ENCODE assay signal across 14 mouse cellular contexts in the genomic region with DNA sequence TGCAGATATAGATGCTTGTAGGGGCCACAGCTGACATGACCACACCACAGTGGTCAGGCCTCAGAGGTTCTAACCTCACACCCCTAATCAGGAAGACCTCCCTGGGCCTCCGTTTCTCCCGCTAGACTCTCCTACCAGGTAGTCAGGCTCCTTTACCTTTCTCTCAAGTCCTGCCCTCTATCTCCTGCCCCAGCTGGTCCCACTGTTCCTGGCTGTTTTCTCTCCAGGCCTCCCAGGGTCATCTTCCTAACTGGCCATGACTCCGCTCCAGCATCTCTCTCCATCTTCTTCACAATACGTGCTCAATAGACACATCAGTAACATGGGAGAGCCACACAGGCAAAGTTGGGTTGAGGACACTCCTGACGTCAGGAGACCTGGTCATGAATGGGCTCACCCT. TPM values are rescaled to one million over a fixed set of nuclear protein-coding genes. Genes with fewer than 3 reads are reported as not detected.
A peak's percentile ranks its signal among the peaks of the same experiment; 100 is the strongest.
DNase-seq lines count a peak whose midpoint lies in the region; ATAC-seq lines count a peak whose summit lies in the region.
"Had no signal": no experiment of that assay in that cellular context is flagged by ENCODE, and none has a peak within 500 bp of the region (broad histone marks: within the 10 kb centered on the region; RNA-seq: fewer than 3 reads in every experiment).

No protein-coding gene starts in this region.

- peaks cover 53% of the 10 kb centered on the region for H3K36me3 ChIP-seq in embryonic facial prominence, embryonic 10.5 days (replicated peaks)
- H3K36me3 ChIP-seq in forebrain, embryonic 16.5 days (ENCODE audit: control insufficient read depth, insufficient read depth): no peaks in the 10 kb centered on the region
- peaks cover 62% of the 10 kb centered on the region for H3K36me3 ChIP-seq in midbrain, embryonic 10.5 days

- DNase-seq in heart, adult 11 months: peak; percentile 88
- no peak for DNase-seq in heart, postnatal 4 days
- peak; percentile 5 for DNase-seq in embryonic facial prominence, embryonic 10.5 days (ENCODE audit: low spot score)
- no peak for DNase-seq in midbrain, embryonic 10.5 days (ENCODE audit: low spot score)
- DNase-seq in ovary, postnatal 14 days (ENCODE audit: low spot score): no peak
- DNase-seq in layer of hippocampus, postnatal 14 days (ENCODE audit: low spot score in 2 of 2): no peak
- DNase-seq: adrenal gland, postnatal 25 days; lung, embryonic 14.5 days; right cerebral cortex, postnatal 14 days; thymus, postnatal 36 days had no signal

- no peaks in the 10 kb centered on the region for H3K9me3 ChIP-seq in embryonic facial prominence, embryonic 10.5 days
- no peaks in the 10 kb centered on the region for H3K9me3 ChIP-seq in forebrain, embryonic 16.5 days (ENCODE audit: control insufficient read depth, low read length)
- H3K9me3 ChIP-seq in midbrain, embryonic 10.5 days (replicated peaks): no peaks in the 10 kb centered on the region
- H3K9me3 ChIP-seq: kidney, embryonic 15.5 days had no signal

- H3K9ac ChIP-seq in forebrain, embryonic 16.5 days (replicated peaks; ENCODE audit: low read depth, low read length): no peak overlapping the region
- H3K9ac ChIP-seq: kidney, embryonic 15.5 days; lung, embryonic 14.5 days had no signal

- 85% methylated on average over 5 of the region's 5 CpGs for WGBS in embryonic facial prominence, embryonic 10.5 days
- WGBS in forebrain, embryonic 16.5 days: 77% methylated on average over 5 of the region's 5 CpGs
- 92% methylated on average over 5 of the region's 5 CpGs for WGBS in midbrain, embryonic 10.5 days

- ATAC-seq in forebrain, embryonic 16.5 days: no peak
- ATAC-seq in CD4-positive, CD25-positive, alpha-beta regulatory T cell, adult 4 months: no peak

- H3K4me2 ChIP-seq in forebrain, embryonic 16.5 days (ENCODE audit: low read length): no peak overlapping the region
- H3K4me2 ChIP-seq: kidney, embryonic 15.5 days; lung, embryonic 14.5 days had no signal

- H3K4me1 ChIP-seq in embryonic facial prominence, embryonic 10.5 days: peaks cover 100% of the 10 kb centered on the region
- H3K4me1 ChIP-seq in forebrain, embryonic 16.5 days (replicated peaks; ENCODE audit: control insufficient read depth, insufficient read depth, low read length): peaks cover 47% of the 10 kb centered on the region
- H3K4me1 ChIP-seq in midbrain, embryonic 10.5 days: peaks cover 96% of the 10 kb centered on the region

- peak overlapping the region; percentile 8 for H3K27ac ChIP-seq in embryonic facial prominence, embryonic 10.5 days (replicated peaks)
- H3K27ac ChIP-seq in forebrain, embryonic 16.5 days (ENCODE audit: low read length): peak overlapping the region; percentile 68
- H3K27ac ChIP-seq in midbrain, embryonic 10.5 days (replicated peaks): 0 out of 2 replicates have a peak overlapping the region, but pooled peaks have one; percentile 63
- H3K27ac ChIP-seq: kidney, embryonic 15.5 days had no signal

- H3K27me3 ChIP-seq in embryonic facial prominence, embryonic 10.5 days (replicated peaks; ENCODE audit: low read depth, poor library complexity, severe bottlenecking): no peaks in the 10 kb centered on the region
- H3K27me3 ChIP-seq in forebrain, embryonic 16.5 days (replicated peaks; ENCODE audit: control insufficient read depth, insufficient read depth, low read length): no peaks in the 10 kb centered on the region
- H3K27me3 ChIP-seq in midbrain, embryonic 10.5 days (ENCODE audit: low read depth, poor library complexity, severe bottlenecking): no peaks in the 10 kb centered on the region
- H3K27me3 ChIP-seq: kidney, embryonic 15.5 days had no signal

- H3K4me3 ChIP-seq in embryonic facial prominence, embryonic 10.5 days: no peak overlapping the region
- no peak overlapping the region for H3K4me3 ChIP-seq in forebrain, embryonic 16.5 days (replicated peaks; ENCODE audit: low read length)
- H3K4me3 ChIP-seq in midbrain, embryonic 10.5 days: no peak overlapping the region
- H3K4me3 ChIP-seq: kidney, embryonic 15.5 days had no signal

RNA-seq across cellular contexts. Expression of a gene that starts 12.9 kb away (rescaled TPM):
- total RNA-seq in heart, postnatal 4 days (2021): 10 to 100 TPM; 19.5 to 19.6 TPM
- polyA plus RNA-seq in embryonic facial prominence, embryonic 10.5 days (2016; fragmentation: Nextera tagmentation; extraction: Ambion mirVana): 17.4 and 18.4 TPM in 2 replicates
- polyA plus RNA-seq in forebrain, embryonic 16.5 days (2015; fragmentation: Nextera tagmentation; extraction: Ambion mirVana): 3.7 and 4.6 TPM in 2 replicates
- 11.2 and 11.6 TPM in 2 replicates for polyA plus RNA-seq in midbrain, embryonic 10.5 days (2016; fragmentation: Nextera tagmentation; extraction: Ambion mirVana)
- not detected for polyA plus RNA-seq in CD4-positive, CD25-positive, alpha-beta regulatory T cell, adult 4 months (2017; shearing (Covaris generic))
- 1 to 10 TPM; 4.7 to 4.8 TPM for total RNA-seq in layer of hippocampus, postnatal 14 days (2021)
- total RNA-seq: neutrophil, adult 5-6 weeks had no signal

Comparison
In these comparisons a context has a peak if more than half of its experiments do, and no peak if none do; other contexts are left out.
1. DNase-seq: peak in heart, adult 11 months (single experiment) and embryonic facial prominence, embryonic 10.5 days (single experiment); none in heart, postnatal 4 days (single experiment), midbrain, embryonic 10.5 days (single experiment), ovary, postnatal 14 days (single experiment) and layer of hippocampus, postnatal 14 days (0 of 2).
2. H3K27ac ChIP-seq: peak in every context shown above with its lines; median percentile 68 in forebrain, embryonic 16.5 days; 63 in midbrain, embryonic 10.5 days; 8 in embryonic facial prominence, embryonic 10.5 days.